Mouse (Mus musculus) embryonic facial prominence, embryonic 15.5 days (tissue): ENCODE results near the gene Wnt4. TPM values are rescaled to one million over a fixed set of nuclear protein-coding genes. Genes with fewer than 3 reads are reported as not detected.
A peak's percentile ranks its signal among the peaks of the same experiment; 100 is the strongest.

Experiments
- ATAC-seq: fragments of 200-750 bp; cut with Nextera tagmentation; 2 replicates; pipeline ENCODE4 v1.8.0; 2017; ENCODE audit warnings: low read depth, moderate TSS enrichment; ENCODE audit not compliant: insufficient number of reproducible peaks, low FRiP score, low TSS enrichment
- H3K27ac ChIP-seq: fragments of 300-500 bp; sonication (generic); replicated peaks from 2 replicates; pipeline ENCODE4 v1.5.1; 2015; ENCODE audit warnings: mild to moderate bottlenecking, inconsistent platforms
- H3K27me3 ChIP-seq: fragments of 300-500 bp; sonication (generic); 2 replicates; pipeline ENCODE4 v1.6.1; 2015; ENCODE audit warnings: inconsistent platforms
- H3K36me3 ChIP-seq: fragments of 300-500 bp; sonication (generic); 2 replicates; pipeline ENCODE4 v1.6.1; 2015; ENCODE audit warnings: mild to moderate bottlenecking, inconsistent platforms
- H3K4me1 ChIP-seq: fragments of 300-500 bp; sonication (generic); 2 replicates; pipeline ENCODE4 v1.6.1; 2015; ENCODE audit warnings: inconsistent platforms
- H3K4me2 ChIP-seq: fragments of 300-500 bp; sonication (generic); replicated peaks from 2 replicates; pipeline ENCODE4 v1.6.1; 2015; ENCODE audit warnings: mild to moderate bottlenecking, inconsistent platforms
- H3K4me3 ChIP-seq: fragments of 300-500 bp; sonication (generic); replicated peaks from 2 replicates; pipeline ENCODE4 v1.5.1; 2015; ENCODE audit warnings: mild to moderate bottlenecking, inconsistent platforms
- H3K9ac ChIP-seq: fragments of 300-500 bp; sonication (generic); 2 replicates; pipeline ENCODE4 v1.6.1; 2015; ENCODE audit warnings: inconsistent platforms
- H3K9me3 ChIP-seq: fragments of 300-500 bp; sonication (generic); replicated peaks from 2 replicates; pipeline ENCODE4 v1.6.1; 2016; ENCODE audit warnings: inconsistent platforms
- WGBS: fragments of 180-500 bp; shearing (Covaris S2); methylation state at CpG from one replicate; pipeline ENCODE4 v1.1.7; 2015; 5-methylcytosine and 5-hydroxymethylcytosine counted together
- polyA plus RNA-seq: library from polyadenylated mRNA; unstranded; fragments of >200 nt; fragmentation: Nextera tagmentation; extraction: Ambion mirVana; gene quantifications from 2 replicates; pipeline ENCODE4 v1.2.1, GENCODE M21; 2015

Gene Wnt4
- polyA plus RNA-seq, 1 experiment from 2014 or later: 11.6 TPM

- no peak for ATAC-seq
Observed at GRCm38 (mm10) chr4:137281273-137281672, 4.0 kb downstream of the Wnt4 start.

GRCm38 (mm10) chr4:137282122-137282521, 4.8 kb downstream of the Wnt4 start:
- no peaks in the 10 kb centered on the region for H3K36me3 ChIP-seq
- 54% methylated on average over 5 of the region's 5 CpGs for WGBS
- H3K27me3 ChIP-seq: peaks cover 64% of the 10 kb centered on the region
- H3K9me3 ChIP-seq: no peaks in the 10 kb centered on the region
- peaks cover 59% of the 10 kb centered on the region for H3K4me1 ChIP-seq
- H3K27ac ChIP-seq: peak overlapping the region; percentile 45
- H3K9ac ChIP-seq: no peak overlapping the region
- H3K4me2 ChIP-seq: peak overlapping the region; percentile 35; the same call in 1 of the 2 replicates
- H3K4me3 ChIP-seq: no peak overlapping the region
- ATAC-seq: no peak

More at GRCm38 (mm10) chr4:137281273-137281672, 4.0 kb downstream of the Wnt4 start:
- no peak overlapping the region for H3K4me2 ChIP-seq
- WGBS: 61% methylated on average over 3 of the region's 3 CpGs
- H3K36me3 ChIP-seq: no peaks in the 10 kb centered on the region
- H3K9me3 ChIP-seq: no peaks in the 10 kb centered on the region
- no peak overlapping the region for H3K27ac ChIP-seq
- H3K9ac ChIP-seq: no peak overlapping the region
- peaks cover 67% of the 10 kb centered on the region for H3K27me3 ChIP-seq
- H3K4me1 ChIP-seq: peaks cover 63% of the 10 kb centered on the region
- no peak overlapping the region for H3K4me3 ChIP-seq

GRCm38 (mm10) chr4:137282584-137283406, 5.5 kb downstream of the Wnt4 start:
- H3K9ac ChIP-seq: no peak overlapping the region
- peak; percentile 65 for ATAC-seq
- H3K27ac ChIP-seq: peak overlapping the region; percentile 71
- WGBS: 9% methylated on average over 17 of the region's 17 CpGs
- H3K27me3 ChIP-seq: peaks cover 60% of the 10 kb centered on the region
- no peaks in the 10 kb centered on the region for H3K36me3 ChIP-seq
- peak overlapping the region; percentile 35 for H3K4me2 ChIP-seq
- no peak overlapping the region for H3K4me3 ChIP-seq
- H3K4me1 ChIP-seq: peaks cover 55% of the 10 kb centered on the region
- H3K9me3 ChIP-seq: no peaks in the 10 kb centered on the region

- Histone ChIP-seq H3K4me3 (no peak overlapping the region), H3K9ac (no peak overlapping the region), H3K4me2 (peak overlapping the region; percentile 35), H3K9me3 (no peaks in the 10 kb centered on the region), H3K36me3 (no peaks in the 10 kb centered on the region), H3K4me1 (peaks cover 49% of the 10 kb centered on the region), H3K27me3 (peaks cover 54% of the 10 kb centered on the region), H3K27ac (peak overlapping the region; percentile 71)
- ATAC-seq: no peak
- WGBS: 7% methylated on average over 4 of the region's 4 CpGs
Observed at GRCm38 (mm10) chr4:137283407-137283732, 6.1 kb downstream of the Wnt4 start.

- Histone ChIP-seq H3K4me2 (no peak overlapping the region), H3K27ac (no peak overlapping the region), H3K36me3 (no peaks in the 10 kb centered on the region), H3K4me1 (peaks cover 30% of the 10 kb centered on the region), H3K9me3 (no peaks in the 10 kb centered on the region), H3K27me3 (peaks cover 29% of the 10 kb centered on the region), H3K4me3 (no peak overlapping the region), H3K9ac (no peak overlapping the region)
- WGBS: 68% methylated on average over 15 of the region's 15 CpGs
- no peak for ATAC-seq
Observed at GRCm38 (mm10) chr4:137285876-137286661, 8.8 kb downstream of the Wnt4 start.

- no peak overlapping the region for H3K27ac ChIP-seq
- peaks cover 25% of the 10 kb centered on the region for H3K4me1 ChIP-seq
- no peak for ATAC-seq
- WGBS: 38% methylated on average over 8 of the region's 8 CpGs
- H3K9me3 ChIP-seq: no peaks in the 10 kb centered on the region
- no peak overlapping the region for H3K4me2 ChIP-seq
- peaks cover 24% of the 10 kb centered on the region for H3K27me3 ChIP-seq
- no peaks in the 10 kb centered on the region for H3K36me3 ChIP-seq
- H3K4me3 ChIP-seq: no peak overlapping the region
- no peak overlapping the region for H3K9ac ChIP-seq
Observed at GRCm38 (mm10) chr4:137286662-137286953, 9.3 kb downstream of the Wnt4 start.

GRCm38 (mm10) chr4:137287206-137287605, 9.9 kb downstream of the Wnt4 start:
- no peak overlapping the region for H3K27ac ChIP-seq
- no peak overlapping the region for H3K4me2 ChIP-seq
- no peak overlapping the region for H3K4me3 ChIP-seq
- H3K36me3 ChIP-seq: no peaks in the 10 kb centered on the region
- H3K9ac ChIP-seq: no peak overlapping the region
- peaks cover 20% of the 10 kb centered on the region for H3K4me1 ChIP-seq
- no peak for ATAC-seq
- 69% methylated on average over 13 of the region's 13 CpGs for WGBS
- peaks cover 18% of the 10 kb centered on the region; the same call in 1 of the 2 replicates for H3K27me3 ChIP-seq
- no peaks in the 10 kb centered on the region for H3K9me3 ChIP-seq

GRCm38 (mm10) chr4:137287818-137288217, 10.5 kb downstream of the Wnt4 start:
- 3% methylated on average over 4 of the region's 4 CpGs for WGBS
- H3K36me3 ChIP-seq: no peaks in the 10 kb centered on the region
- no peaks in the 10 kb centered on the region for H3K9me3 ChIP-seq
- peaks cover 15% of the 10 kb centered on the region; the same call in 1 of the 2 replicates for H3K27me3 ChIP-seq
- no peak overlapping the region for H3K27ac ChIP-seq
- H3K4me2 ChIP-seq: no peak overlapping the region
- no peak overlapping the region for H3K4me3 ChIP-seq
- H3K4me1 ChIP-seq: peaks cover 14% of the 10 kb centered on the region
- ATAC-seq: no peak
- H3K9ac ChIP-seq: no peak overlapping the region

GRCm38 (mm10) chr4:137289701-137290100, 12.4 kb downstream of the Wnt4 start:
- Histone ChIP-seq H3K9me3 (no peaks in the 10 kb centered on the region), H3K36me3 (no peaks in the 10 kb centered on the region), H3K9ac (no peak overlapping the region), H3K27ac (no peak overlapping the region), H3K4me2 (no peak overlapping the region), H3K27me3 (peaks cover 4% of the 10 kb centered on the region; the same call in 1 of the 2 replicates), H3K4me1 (peaks cover 19% of the 10 kb centered on the region), H3K4me3 (no peak overlapping the region)
- no peak for ATAC-seq
- 83% methylated on average over 6 of the region's 6 CpGs for WGBS

- Histone ChIP-seq H3K9ac (no peak overlapping the region), H3K4me3 (no peak overlapping the region), H3K9me3 (no peaks in the 10 kb centered on the region), H3K4me2 (no peak overlapping the region), H3K27me3 (peaks cover 3% of the 10 kb centered on the region; the same call in 1 of the 2 replicates), H3K4me1 (peaks cover 21% of the 10 kb centered on the region), H3K27ac (no peak overlapping the region), H3K36me3 (no peaks in the 10 kb centered on the region)
- WGBS: 77% methylated on average over 3 of the region's 3 CpGs
- no peak for ATAC-seq
Observed at GRCm38 (mm10) chr4:137290250-137290649, 13.0 kb downstream of the Wnt4 start.

GRCm38 (mm10) chr4:137292625-137293024, 15.3 kb downstream of the Wnt4 start:
- no peaks in the 10 kb centered on the region for H3K9me3 ChIP-seq
- H3K36me3 ChIP-seq: no peaks in the 10 kb centered on the region
- H3K4me1 ChIP-seq: peaks cover 14% of the 10 kb centered on the region
- H3K27me3 ChIP-seq: no peaks in the 10 kb centered on the region
- no peak overlapping the region for H3K9ac ChIP-seq
- WGBS: 80% methylated on average over 7 of the region's 7 CpGs
- no peak overlapping the region for H3K27ac ChIP-seq
- ATAC-seq: no peak
- no peak overlapping the region for H3K4me3 ChIP-seq
- H3K4me2 ChIP-seq: no peak overlapping the region
